Mouse (Mus musculus) gastrocnemius, postnatal 14 days (tissue): ENCODE measurements around the gene Shmt2. TPM values are rescaled to one million over a fixed set of nuclear protein-coding genes. Genes with fewer than 3 reads are reported as not detected.

Experiments
- DNase-seq: peaks from one replicate; pipeline ENCODE4 v3.0.0; 2021; ENCODE audit warnings: mixed read lengths
- intact Hi-C: fragments of 180-260 bp; cut with DNase I; formaldehyde crosslinking; loops from one replicate; pipeline ENCODE4 v1.15.1; 2025; ENCODE audit warnings: low total_unique reads
- total RNA-seq, 2 experiments: library from RNA; stranded (reverse); gene quantifications; 2 replicates each; pipeline ENCODE4 v1.2.3; 2021

Shmt2 gene
- total RNA-seq, 2 experiments from 2014 or later, result 29.4 to 33.1 TPM

- intact Hi-C loops, result no loop called here
These were observed 7.5 kb downstream of the Shmt2 start, which contains the start of gene Ndufa4l2 for GRCm38 (mm10) chr10:127514764-127515163. Gene Ndufa4l2, plus strand, starts transcription at chr10:127514967.

DNA sequence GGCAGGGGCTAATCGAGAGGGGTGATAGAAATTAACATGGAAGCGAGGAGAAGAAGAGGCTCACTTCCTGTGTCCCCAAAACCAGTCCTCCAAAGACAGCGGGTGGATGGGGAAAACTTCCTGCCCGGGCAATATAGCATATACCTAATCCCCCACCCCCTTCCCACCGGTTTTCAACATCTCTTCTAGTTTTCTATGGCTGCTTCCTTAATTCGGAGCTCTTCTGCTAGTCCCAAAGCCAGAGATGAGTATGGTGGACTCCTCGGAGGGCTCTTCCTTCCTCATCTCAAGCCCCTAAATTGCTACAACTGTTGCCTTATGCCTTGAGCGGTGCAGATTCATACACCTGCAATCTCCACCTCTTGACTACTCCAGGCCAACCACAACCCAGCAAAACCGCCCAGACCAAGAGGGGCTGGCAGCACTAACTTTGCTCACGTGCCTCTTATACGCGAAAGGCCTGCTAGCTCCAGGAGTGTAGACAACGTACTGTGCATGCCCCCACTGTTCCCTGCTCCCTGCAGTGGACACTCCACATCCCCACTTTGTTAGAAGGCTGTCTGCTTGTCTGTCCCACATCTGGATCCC, 8.0 kb downstream of the Shmt2 start:
- intact Hi-C loops, result no loop called here
- DNase-seq, result no peak

More at GRCm38 (mm10) chr10:127514764-127515163, 7.5 kb downstream of the Shmt2 start, which contains the start of gene Ndufa4l2:
- peak; percentile 69 for DNase-seq

DNA sequence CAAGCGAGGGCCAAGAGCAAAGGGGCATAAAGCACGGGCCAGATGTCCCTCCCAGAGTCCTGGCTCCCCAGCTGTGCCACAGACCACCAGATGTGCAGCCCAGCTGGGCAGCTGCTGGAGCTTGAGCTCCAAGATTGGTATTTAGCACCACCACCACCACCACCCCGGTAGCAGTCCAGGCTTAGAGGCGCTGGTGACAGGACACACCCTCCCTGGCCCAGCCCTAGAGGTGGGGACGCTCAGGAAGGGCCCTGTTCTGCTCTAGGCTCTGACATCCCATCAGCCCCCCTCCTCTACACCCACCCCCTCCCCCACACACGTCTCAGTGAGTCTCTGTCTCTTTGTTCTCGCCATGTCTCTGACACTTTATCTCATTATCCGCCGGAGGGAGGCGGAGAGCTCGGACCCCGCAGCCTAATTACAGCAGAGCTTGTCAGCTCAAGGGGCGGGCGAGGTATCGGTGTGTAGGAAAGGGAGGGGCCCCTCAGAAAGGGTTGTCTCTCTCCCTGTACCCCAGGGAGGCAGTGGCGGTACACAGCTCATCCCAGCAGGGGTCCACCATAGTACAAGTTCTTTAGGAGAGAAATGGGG, 8.6 kb downstream of the Shmt2 start:
- DNase-seq, result no peak
- intact Hi-C loops, result loop anchor here (2.0 kb wide), 1 partner anchor 21 kb away; the partner anchor contains the start of gene Nxph4

GRCm38 (mm10) chr10:127512813-127513212, 9.4 kb downstream of the Shmt2 start:
- intact Hi-C loops, result loop anchor here (2.0 kb wide), 1 partner anchor 22 kb away; the partner anchor contains the start of gene Nxph4
- DNase-seq, result peak; percentile 93

- intact Hi-C loops, result loop anchor here (2.0 kb wide), 1 partner anchor 23 kb away; the partner anchor contains the start of gene Nxph4
- DNase-seq, result no peak
These were observed 10.0 kb downstream of the Shmt2 start for GRCm38 (mm10) chr10:127512307-127512666.

DNA sequence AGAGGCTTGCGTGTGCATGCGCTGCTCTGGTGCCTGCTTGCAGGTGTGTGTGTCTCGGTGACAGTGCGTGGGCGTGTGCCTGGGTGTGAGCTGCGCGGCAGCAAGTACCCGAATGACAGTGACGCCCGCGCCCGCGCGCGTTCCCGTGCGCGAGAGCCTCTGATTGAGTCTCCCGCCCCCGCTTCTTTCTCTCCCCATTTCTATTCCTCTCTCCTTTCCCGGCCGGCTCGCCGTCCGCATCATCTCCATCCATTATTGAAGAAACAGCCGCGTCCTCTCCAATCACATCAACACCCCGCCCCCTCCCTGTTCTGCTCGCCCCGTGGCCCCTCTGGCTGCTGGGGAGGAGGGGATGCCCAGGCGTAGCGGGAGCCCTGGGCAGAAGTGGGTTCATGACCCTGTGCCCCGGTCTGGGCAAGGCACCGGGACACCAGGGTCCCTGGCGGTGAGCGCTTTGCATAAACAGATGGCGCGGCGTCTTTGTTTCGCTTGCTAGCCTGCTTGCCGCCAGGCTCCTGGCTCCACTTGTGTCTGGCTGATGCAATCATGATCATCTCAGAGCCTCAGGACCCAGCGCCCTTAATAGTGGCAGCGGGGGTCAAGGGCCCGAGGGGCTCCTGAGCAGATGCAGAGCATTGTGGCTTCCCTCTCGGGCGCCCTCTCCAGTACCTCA, 10.5 kb downstream of the Shmt2 start:
- intact Hi-C loops, result loop anchor here (2.0 kb wide), 1 partner anchor 23 kb away; the partner anchor contains the start of gene Nxph4
- DNase-seq, result peak; percentile 47

- DNase-seq, result peak; percentile 1
- intact Hi-C loops, result no loop called here
These were observed 11.2 kb downstream of the Shmt2 start for GRCm38 (mm10) chr10:127510895-127511617.

DNA sequence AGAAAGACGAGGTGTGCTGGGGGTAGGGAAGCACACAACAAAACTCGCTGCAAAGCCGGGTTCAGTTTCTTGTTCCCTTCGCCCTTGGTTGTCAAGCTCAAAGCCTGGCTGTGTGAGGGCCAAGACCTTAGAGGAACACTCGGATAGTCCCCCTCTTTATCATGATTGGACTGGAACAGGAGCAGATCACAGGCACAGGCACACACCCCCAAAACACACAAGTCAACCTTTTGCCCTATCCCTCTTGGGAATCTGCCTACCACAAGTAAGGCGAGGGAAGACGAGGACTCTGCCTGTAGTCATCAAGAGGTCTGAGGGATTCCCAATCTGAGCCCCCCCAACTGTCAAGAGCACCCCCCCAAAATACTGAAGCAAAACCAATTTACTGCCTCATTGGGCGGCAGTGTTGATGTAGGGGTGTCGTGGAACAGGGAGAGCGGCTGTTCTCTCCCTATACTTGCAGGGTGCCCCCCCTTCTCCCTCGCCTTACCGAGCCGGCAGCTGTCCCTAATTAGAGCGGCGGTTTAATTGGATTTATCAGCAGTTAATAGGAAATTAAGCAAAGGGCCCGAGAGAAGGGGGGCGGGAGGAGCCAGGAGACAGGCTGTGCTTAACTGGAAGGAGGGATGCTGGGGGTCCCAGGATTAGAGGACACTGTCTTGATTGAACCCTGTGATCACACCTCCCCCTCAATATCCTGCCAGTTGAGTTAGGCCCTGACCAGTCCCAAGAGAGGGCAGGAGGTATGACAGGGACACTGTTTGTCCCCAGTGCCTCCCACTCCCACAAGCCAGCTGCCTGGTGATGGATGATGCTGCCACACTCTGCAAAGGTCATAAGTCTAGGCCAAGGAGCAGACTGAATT, 12.2 kb downstream of the Shmt2 start:
- peak; percentile 3 for DNase-seq
- intact Hi-C loops, result no loop called here

GRCm38 (mm10) chr10:127509051-127509836, 13.0 kb downstream of the Shmt2 start:
- intact Hi-C loops, result no loop called here

DNA sequence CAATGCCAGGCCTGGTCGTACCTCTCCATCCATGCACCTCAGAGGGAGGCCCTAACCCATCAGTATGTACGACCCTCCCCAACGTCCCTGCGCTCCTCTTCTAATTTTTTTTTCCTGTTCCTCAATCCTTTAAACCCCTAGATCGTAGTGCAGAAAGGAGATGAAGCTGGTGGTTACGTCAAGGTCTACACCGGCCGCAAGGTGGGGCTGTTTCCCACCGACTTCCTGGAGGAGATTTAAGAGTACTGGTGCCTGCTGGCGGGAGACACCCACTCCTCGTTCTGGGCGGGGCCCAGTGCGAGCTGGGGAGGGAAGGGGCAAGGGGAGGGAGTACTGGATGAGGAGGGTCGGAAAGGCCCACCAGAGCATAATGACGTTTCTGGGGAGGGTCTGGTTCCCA, 14.0 kb downstream of the Shmt2 start:
- peak; percentile 77 for DNase-seq
- intact Hi-C loops, result no loop called here

More at GRCm38 (mm10) chr10:127509051-127509836, 13.0 kb downstream of the Shmt2 start:
- DNase-seq, result peak; percentile 82

GRCm38 (mm10) chr10:127500894-127501893, 21.1 kb downstream of the Shmt2 start, which contains the start of gene Stac3:
Gene Stac3, plus strand, starts transcription at chr10:127501686.
- peak; percentile 65 for DNase-seq
- intact Hi-C loops, result no loop called here

- intact Hi-C loops, result no loop called here
- no peak for DNase-seq
These were observed 22.2 kb downstream of the Shmt2 start for GRCm38 (mm10) chr10:127500042-127500441.

DNA sequence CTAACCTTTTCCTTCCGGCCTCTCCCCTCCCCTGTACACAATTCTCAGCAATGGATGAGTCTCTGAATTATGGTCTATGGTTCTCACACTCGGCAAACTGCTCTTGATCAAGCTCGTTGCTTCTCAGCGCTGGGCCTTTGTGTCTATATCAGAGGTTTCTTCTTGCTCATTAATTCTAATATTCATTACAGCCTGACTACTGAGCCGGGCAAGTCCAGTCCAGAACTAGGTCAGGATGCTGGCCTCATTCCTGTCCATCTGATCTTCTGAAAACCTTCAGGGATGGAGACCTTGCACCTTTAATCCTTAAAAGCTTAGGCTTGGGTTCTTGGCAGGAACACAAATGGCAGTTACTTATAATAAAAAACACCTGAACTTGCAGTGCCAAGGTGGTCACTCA, 22.7 kb downstream of the Shmt2 start:
- no peak for DNase-seq
- intact Hi-C loops, result no loop called here

DNA sequence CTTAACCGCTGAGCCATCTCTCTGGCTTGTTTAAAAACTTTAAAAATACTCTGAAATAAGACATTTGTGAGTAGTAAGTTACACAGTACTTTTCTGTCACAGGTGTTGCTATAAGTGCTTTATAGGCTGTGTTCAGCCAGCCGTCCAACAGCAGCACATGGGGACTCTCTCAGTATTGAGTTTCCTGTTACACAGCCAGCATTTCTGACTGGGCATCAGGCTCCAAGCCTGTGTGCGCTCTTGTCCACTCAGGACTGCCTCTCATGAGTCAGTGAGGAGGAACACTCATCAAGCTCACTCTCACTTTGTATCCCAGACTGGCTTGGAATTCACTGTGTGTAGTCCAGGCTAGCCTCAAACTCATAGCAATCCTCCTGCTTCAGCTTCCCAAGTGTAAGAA, 26.1 kb downstream of the Shmt2 start:
- no peak for DNase-seq
- intact Hi-C loops, result no loop called here

- intact Hi-C loops, result no loop called here
- no peak for DNase-seq
These were observed 30.1 kb downstream of the Shmt2 start for GRCm38 (mm10) chr10:127492118-127492517.

- no peak for DNase-seq
- intact Hi-C loops, result no loop called here
These were observed 31.1 kb downstream of the Shmt2 start for GRCm38 (mm10) chr10:127491128-127491512.
